Mouse (Mus musculus) midbrain, postnatal 0 days (tissue): ENCODE data around the gene Cd28. TPM values are rescaled to one million over a fixed set of nuclear protein-coding genes. Genes with fewer than 3 reads are reported as not detected.

Experiments
- ATAC-seq: fragments of 200-750 bp; cut with Nextera tagmentation; 2 replicates; pipeline ENCODE4 v1.8.0; 2017; ENCODE audit warnings: moderate number of reproducible peaks, mild to moderate bottlenecking, moderate TSS enrichment, moderate library complexity; ENCODE audit not compliant: low FRiP score
- DNase-seq: peaks from one replicate; pipeline ENCODE4 v3.0.0-alpha.2; 2015; ENCODE audit warnings: low spot score
- H3K27ac ChIP-seq: fragments of 300-500 bp; sonication (generic); 2 replicates; pipeline ENCODE4 v1.5.1; 2014; ENCODE audit warnings: low read depth, mild to moderate bottlenecking, low read length, mixed read lengths
- H3K27me3 ChIP-seq: fragments of 300-500 bp; sonication (generic); 2 replicates; pipeline ENCODE4 v1.6.1; 2014; ENCODE audit warnings: low read length, control low read depth, mixed read lengths; ENCODE audit not compliant: insufficient read depth
- H3K36me3 ChIP-seq: fragments of 300-500 bp; sonication (generic); 2 replicates; pipeline ENCODE4 v1.6.1; 2014; ENCODE audit warnings: low read length, control low read depth, mixed read lengths; ENCODE audit not compliant: insufficient read depth
- H3K4me1 ChIP-seq: fragments of 300-500 bp; sonication (generic); 2 replicates; pipeline ENCODE4 v1.6.1; 2014; ENCODE audit warnings: mild to moderate bottlenecking, control low read depth, antibody characterized with exemption, low read length, mixed read lengths; ENCODE audit not compliant: insufficient read depth
- H3K4me2 ChIP-seq: fragments of 300-500 bp; sonication (generic); 2 replicates; pipeline ENCODE4 v1.6.1; 2014; ENCODE audit warnings: low read depth, mild to moderate bottlenecking, low read length, mixed read lengths; ENCODE audit not compliant: poor library complexity, severe bottlenecking
- H3K4me3 ChIP-seq: fragments of 300-500 bp; sonication (generic); 2 replicates; pipeline ENCODE4 v1.5.1; 2014; ENCODE audit warnings: low read depth, mild to moderate bottlenecking, low read length, moderate library complexity
- H3K9ac ChIP-seq: fragments of 300-500 bp; sonication (generic); replicated peaks from 2 replicates; pipeline ENCODE4 v1.6.1; 2014; ENCODE audit warnings: mild to moderate bottlenecking, low read length, moderate library complexity, mixed read lengths; ENCODE audit not compliant: poor library complexity, severe bottlenecking
- H3K9me3 ChIP-seq: fragments of 300-500 bp; sonication (generic); 2 replicates; pipeline ENCODE4 v1.6.1; 2016; ENCODE audit warnings: low read length, control low read depth
- CTCF ChIP-seq: IDR thresholded peaks from 2 replicates; pipeline ENCODE4 v1.5.1; 2016; ENCODE audit warnings: antibody characterized with exemption, mild to moderate bottlenecking
- WGBS: fragments of 180-500 bp; shearing (Covaris S2); extraction: QIAGEN DNeasy Blood & Tissue Kit; methylation state at CpG from one replicate; pipeline ENCODE4 v1.1.7; 2014; 5-methylcytosine and 5-hydroxymethylcytosine counted together
- polyA plus RNA-seq: library from polyadenylated mRNA; unstranded; fragments of >200 nt; fragmentation: Nextera tagmentation; extraction: Ambion mirVana; gene quantifications from 2 replicates; pipeline ENCODE4 v1.2.1, GENCODE M21; 2015
- total RNA-seq: library from RNA; depleted of rRNA; stranded (reverse); fragments of >200 nt; gene quantifications from 2 replicates; pipeline ENCODE4 v1.2.3, GENCODE M21; 2014

The Cd28 gene
- total and polyA plus RNA-seq, 2 experiments from 2014 or later, result 0.12 TPM; not detected in 1

GRCm38 (mm10) chr1:60752986-60753385 is 36.4 kb downstream of the Cd28 start:
- H3K4me2 ChIP-seq, result no peak overlapping the region
- H3K9me3 ChIP-seq, result no peaks in the 10 kb centered on the region
- ATAC-seq (no peak), DNase-seq (no peak)
- no peaks in the 10 kb centered on the region for H3K27me3 ChIP-seq
- no peak overlapping the region for H3K9ac ChIP-seq
- H3K27ac ChIP-seq, result no peak overlapping the region
- TF ChIP-seq CTCF, result no peak
- H3K4me3 ChIP-seq, result no peak overlapping the region
- WGBS, result 83% methylated on average over 1 of the region's 1 CpGs
- H3K4me1 ChIP-seq, result no peaks in the 10 kb centered on the region
- no peaks in the 10 kb centered on the region for H3K36me3 ChIP-seq

DNA sequence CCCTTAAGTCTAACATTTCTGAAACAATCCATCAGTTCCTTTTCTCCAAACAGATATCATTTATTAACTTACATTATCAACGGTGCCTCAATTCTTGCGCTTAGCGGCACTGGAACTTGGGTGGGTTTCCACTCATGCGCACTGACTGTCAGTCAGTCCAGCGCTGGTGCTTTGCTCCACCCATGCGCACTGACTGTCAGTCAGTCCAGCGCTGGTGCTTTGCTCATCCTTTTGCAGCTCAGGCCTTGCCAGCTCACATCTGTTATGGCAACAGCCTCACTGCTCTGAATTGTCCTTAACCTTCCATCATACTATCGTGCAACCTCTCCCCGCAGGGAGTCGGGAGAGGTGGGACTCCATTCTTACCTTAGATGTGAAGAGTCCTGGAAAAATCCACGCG is 37.4 kb downstream of the Cd28 start:
- Histone ChIP-seq H3K27me3 (no peaks in the 10 kb centered on the region), H3K4me2 (no peak overlapping the region), H3K9me3 (no peaks in the 10 kb centered on the region), H3K4me3 (no peak overlapping the region), H3K9ac (no peak overlapping the region), H3K27ac (no peak overlapping the region), H3K36me3 (no peaks in the 10 kb centered on the region), H3K4me1 (no peaks in the 10 kb centered on the region)
- WGBS, result 93% methylated on average over 12 of the region's 12 CpGs
- DNase-seq (no peak), ATAC-seq (no peak)
- TF ChIP-seq CTCF, result no peak

DNA sequence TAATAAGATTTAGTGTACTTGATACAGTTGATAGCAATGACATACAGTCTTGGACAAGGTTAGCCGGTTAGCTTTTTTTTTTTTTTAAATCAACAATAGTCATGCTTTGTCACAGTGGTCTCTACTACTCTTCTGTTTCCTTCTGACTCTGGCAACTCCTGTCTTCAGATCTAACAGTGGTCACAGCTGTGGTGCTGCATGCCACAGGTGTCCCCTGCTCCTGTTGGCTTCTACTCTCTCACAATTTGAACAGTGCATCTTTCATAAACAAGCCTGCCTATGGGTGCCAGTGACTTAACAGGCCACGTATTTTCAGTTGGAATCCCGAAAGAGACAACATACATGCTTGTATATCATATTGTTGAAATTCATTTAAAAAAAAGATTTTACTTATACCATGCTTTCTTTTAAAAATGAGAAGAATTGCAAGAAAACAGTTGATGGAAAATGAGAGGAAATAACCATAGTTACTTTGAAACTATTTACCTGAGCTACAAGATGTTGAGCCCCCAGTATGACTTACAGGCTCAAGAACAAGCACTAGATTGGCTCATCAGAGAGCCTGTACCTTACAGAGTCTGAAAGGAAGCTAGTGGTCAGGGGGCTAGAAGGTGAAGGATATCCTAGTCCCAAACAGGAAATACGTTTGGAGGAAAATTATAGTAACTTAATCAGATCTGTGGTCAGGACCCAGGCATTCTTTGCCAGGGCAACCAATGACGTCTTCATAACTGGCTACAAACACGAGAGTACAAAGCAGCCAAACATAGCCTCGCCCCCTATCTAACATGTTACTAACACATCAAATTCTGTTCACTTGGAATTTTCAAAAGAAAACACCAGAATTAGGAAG is 39.0 kb downstream of the Cd28 start:
- Histone ChIP-seq H3K4me1 (no peaks in the 10 kb centered on the region), H3K9ac (no peak overlapping the region), H3K4me2 (no peak overlapping the region), H3K27me3 (no peaks in the 10 kb centered on the region), H3K36me3 (no peaks in the 10 kb centered on the region), H3K4me3 (no peak overlapping the region), H3K27ac (no peak overlapping the region), H3K9me3 (no peaks in the 10 kb centered on the region)
- DNase-seq, result no peak
- 85% methylated on average over 7 of the region's 7 CpGs for WGBS
- no peak for TF ChIP-seq CTCF
- ATAC-seq, result no peak

- H3K9ac ChIP-seq, result no peak overlapping the region
- WGBS, result 95% methylated on average over 2 of the region's 2 CpGs
- no peak overlapping the region for H3K4me3 ChIP-seq
- DNase-seq (no peak), ATAC-seq (no peak)
- no peak overlapping the region for H3K27ac ChIP-seq
- no peak for TF ChIP-seq CTCF
- H3K4me1 ChIP-seq, result no peaks in the 10 kb centered on the region
- no peaks in the 10 kb centered on the region for H3K36me3 ChIP-seq
- H3K4me2 ChIP-seq, result no peak overlapping the region
- no peaks in the 10 kb centered on the region for H3K27me3 ChIP-seq
- no peaks in the 10 kb centered on the region for H3K9me3 ChIP-seq
Observed at GRCm38 (mm10) chr1:60757631-60758030, 41.0 kb downstream of the Cd28 start.

GRCm38 (mm10) chr1:60758226-60758625 is 41.6 kb downstream of the Cd28 start:
- ATAC-seq, result no peak
- no peak overlapping the region for H3K9ac ChIP-seq
- 89% methylated on average over 1 of the region's 1 CpGs for WGBS
- no peak for DNase-seq
- H3K4me3 ChIP-seq, result no peak overlapping the region
- no peak overlapping the region for H3K4me2 ChIP-seq
- no peaks in the 10 kb centered on the region for H3K4me1 ChIP-seq
- no peaks in the 10 kb centered on the region for H3K36me3 ChIP-seq
- TF ChIP-seq CTCF, result no peak
- no peaks in the 10 kb centered on the region for H3K27me3 ChIP-seq
- H3K9me3 ChIP-seq, result no peaks in the 10 kb centered on the region
- H3K27ac ChIP-seq, result no peak overlapping the region

- Histone ChIP-seq H3K4me3 (no peak overlapping the region), H3K9ac (no peak overlapping the region), H3K27ac (no peak overlapping the region), H3K9me3 (no peaks in the 10 kb centered on the region), H3K36me3 (no peaks in the 10 kb centered on the region), H3K4me2 (no peak overlapping the region), H3K4me1 (no peaks in the 10 kb centered on the region), H3K27me3 (no peaks in the 10 kb centered on the region)
- ATAC-seq, result no peak
- DNase-seq, result no peak
- TF ChIP-seq CTCF, result no peak
- 70% methylated on average over 7 of the region's 7 CpGs for whole genome bisulfite sequencing
Observed at GRCm38 (mm10) chr1:60759563-60760335, 43.1 kb downstream of the Cd28 start.
